Mouse (Mus musculus) intestine, embryonic 16.5 days (tissue): Measurements from ENCODE around the gene Arl15. TPM values are rescaled to one million over a fixed set of nuclear protein-coding genes. Genes with fewer than 3 reads are reported as not detected.

Experiments
- ATAC-seq: fragments of 200-750 bp; cut with Nextera tagmentation; 2 replicates; pipeline ENCODE4 v1.8.0; 2017; ENCODE audit warnings: moderate TSS enrichment, moderate library complexity
- H3K27ac ChIP-seq: fragments of 300-500 bp; sonication (generic); 2 replicates; pipeline ENCODE4 v1.5.1; 2014; ENCODE audit warnings: mild to moderate bottlenecking, low read length
- H3K27me3 ChIP-seq: fragments of 300-500 bp; sonication (generic); replicated peaks from 2 replicates; pipeline ENCODE4 v1.6.1; 2014; ENCODE audit warnings: low read length, control low read depth, mixed read lengths; ENCODE audit not compliant: control insufficient read depth, insufficient read depth
- H3K36me3 ChIP-seq: fragments of 300-500 bp; sonication (generic); 2 replicates; pipeline ENCODE4 v1.6.1; 2014; ENCODE audit warnings: low read length, control low read depth; ENCODE audit not compliant: control insufficient read depth, insufficient read depth
- H3K4me1 ChIP-seq: fragments of 300-500 bp; sonication (generic); 2 replicates; pipeline ENCODE4 v1.6.1; 2014; ENCODE audit warnings: low read length, control low read depth, mixed read lengths; ENCODE audit not compliant: control insufficient read depth, insufficient read depth
- H3K4me2 ChIP-seq: fragments of 300-500 bp; sonication (generic); 2 replicates; pipeline ENCODE4 v1.6.1; 2014; ENCODE audit warnings: low read depth, low read length, control low read depth
- H3K4me3 ChIP-seq: fragments of 300-500 bp; sonication (generic); 2 replicates; pipeline ENCODE4 v1.5.1; 2014; ENCODE audit warnings: mild to moderate bottlenecking, low read length
- H3K9ac ChIP-seq: fragments of 300-500 bp; sonication (generic); 2 replicates; pipeline ENCODE4 v1.6.1; 2014; ENCODE audit warnings: low read depth, low read length
- H3K9me3 ChIP-seq: fragments of 300-500 bp; sonication (generic); 2 replicates; pipeline ENCODE4 v1.6.1; 2016; ENCODE audit warnings: low read length, control low read depth; ENCODE audit not compliant: control insufficient read depth
- WGBS: fragments of 180-500 bp; shearing (Covaris S2); extraction: QIAGEN DNeasy Blood & Tissue Kit; methylation state at CpG from one replicate; pipeline ENCODE4 v1.1.7; 2014; 5-methylcytosine and 5-hydroxymethylcytosine counted together
- polyA plus RNA-seq: library from polyadenylated mRNA; unstranded; fragments of >200 nt; fragmentation: Nextera tagmentation; extraction: Ambion mirVana; gene quantifications from 2 replicates; pipeline ENCODE4 v1.2.1, GENCODE M21; 2015

Gene Arl15
- polyA plus RNA-seq, 1 experiment from 2014 or later: 10.6 TPM

DNA sequence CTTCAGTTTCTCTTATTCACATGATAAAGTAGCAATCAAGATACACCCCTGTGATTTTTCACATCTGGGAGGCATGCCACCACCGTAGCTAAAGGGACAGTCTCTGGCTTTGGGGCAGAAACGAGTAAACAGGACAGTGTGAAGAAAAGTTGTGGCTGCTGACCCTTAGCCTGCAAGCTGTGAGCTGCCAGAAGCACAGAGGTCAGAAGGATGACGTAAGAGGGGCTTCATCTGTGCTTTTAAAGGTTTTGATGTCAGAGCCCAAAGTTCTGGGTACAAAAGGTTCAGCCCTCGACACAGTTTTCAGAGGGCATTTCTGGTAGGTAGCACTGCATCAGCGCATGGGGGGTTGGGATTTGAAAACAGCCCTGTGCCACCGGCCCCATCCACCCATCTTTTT is 266.0 kb downstream of the Arl15 start:
- Histone ChIP-seq H3K36me3 (no peaks in the 10 kb centered on the region), H3K27ac (no peak overlapping the region), H3K27me3 (no peaks in the 10 kb centered on the region), H3K4me2 (no peak overlapping the region), H3K4me1 (no peaks in the 10 kb centered on the region), H3K9ac (no peak overlapping the region), H3K4me3 (no peak overlapping the region), H3K9me3 (no peaks in the 10 kb centered on the region)
- 73% methylated on average over 6 of the region's 6 CpGs for WGBS
- ATAC-seq: no peak

DNA sequence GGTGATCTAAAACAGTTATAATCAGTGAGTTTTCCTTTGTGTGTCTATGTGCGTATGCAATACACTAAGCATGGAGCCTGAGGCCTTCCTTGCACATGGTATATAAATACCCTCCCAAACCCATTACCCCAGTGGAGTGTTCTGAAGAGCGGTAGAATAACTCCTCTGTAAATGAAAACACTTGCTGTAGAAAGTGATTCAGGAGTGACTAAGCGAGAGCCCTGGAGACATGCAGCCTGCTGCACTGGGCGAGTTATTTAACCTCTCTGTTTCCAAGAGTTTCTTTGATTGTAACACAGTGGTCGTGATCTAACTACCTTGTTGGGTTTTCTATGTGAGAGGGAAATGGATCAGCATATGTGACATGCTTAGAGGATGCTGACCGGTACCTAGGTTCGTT is 266.9 kb downstream of the Arl15 start:
- H3K4me2 ChIP-seq: no peak overlapping the region
- ATAC-seq: no peak
- no peak overlapping the region for H3K4me3 ChIP-seq
- no peak overlapping the region for H3K27ac ChIP-seq
- no peak overlapping the region for H3K9ac ChIP-seq
- no peaks in the 10 kb centered on the region for H3K4me1 ChIP-seq
- no peaks in the 10 kb centered on the region for H3K27me3 ChIP-seq
- H3K9me3 ChIP-seq: no peaks in the 10 kb centered on the region
- no peaks in the 10 kb centered on the region for H3K36me3 ChIP-seq
- WGBS: 92% methylated on average over 7 of the region's 7 CpGs

DNA sequence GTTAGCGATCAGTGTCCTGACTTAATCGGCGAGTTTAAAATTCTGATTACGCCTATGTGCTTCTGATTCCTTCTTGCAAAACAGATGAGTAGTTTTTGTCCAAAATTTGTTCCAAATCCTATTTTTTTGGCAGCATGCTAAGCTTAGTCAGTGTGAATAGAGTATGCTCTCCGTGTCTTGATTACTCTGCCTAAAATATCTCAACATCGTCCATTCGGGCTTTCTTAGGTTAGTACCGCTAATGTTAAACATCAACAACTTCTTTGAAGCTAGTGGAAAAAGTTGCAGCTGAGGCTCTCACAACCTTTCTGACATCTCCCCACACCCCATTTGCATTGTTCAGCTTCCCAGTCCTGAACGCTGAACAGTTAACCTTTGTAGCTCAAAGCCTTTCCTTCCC is 269.8 kb downstream of the Arl15 start:
- no peak overlapping the region for H3K27ac ChIP-seq
- H3K4me2 ChIP-seq: no peak overlapping the region
- no peaks in the 10 kb centered on the region for H3K4me1 ChIP-seq
- no peaks in the 10 kb centered on the region for H3K9me3 ChIP-seq
- no peak overlapping the region for H3K9ac ChIP-seq
- no peaks in the 10 kb centered on the region for H3K27me3 ChIP-seq
- 91% methylated on average over 9 of the region's 9 CpGs for WGBS
- H3K36me3 ChIP-seq: no peaks in the 10 kb centered on the region
- no peak for ATAC-seq
- H3K4me3 ChIP-seq: no peak overlapping the region

DNA sequence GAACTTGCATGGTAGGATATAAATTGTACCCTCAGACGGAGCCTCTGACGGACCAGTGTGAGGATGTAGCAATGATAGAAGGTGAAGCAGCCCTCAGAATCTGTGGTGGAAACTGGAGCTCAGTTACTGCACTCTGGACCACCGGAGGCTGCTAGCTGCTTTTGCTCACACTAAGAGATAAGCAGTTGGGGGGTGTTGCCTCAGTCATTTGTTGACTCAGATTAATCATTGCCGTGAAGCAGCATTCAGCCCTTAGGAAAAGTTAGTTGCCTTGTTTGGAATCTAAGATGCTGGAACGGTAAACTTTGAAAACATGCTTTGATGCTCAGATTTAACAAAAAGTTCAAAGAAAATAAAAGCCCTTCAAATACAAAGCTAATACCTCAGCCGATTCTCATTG is 270.7 kb downstream of the Arl15 start:
- no peaks in the 10 kb centered on the region for H3K36me3 ChIP-seq
- no peaks in the 10 kb centered on the region for H3K4me1 ChIP-seq
- WGBS: 45% methylated on average over 6 of the region's 6 CpGs
- no peak overlapping the region for H3K27ac ChIP-seq
- H3K27me3 ChIP-seq: no peaks in the 10 kb centered on the region
- H3K9me3 ChIP-seq: no peaks in the 10 kb centered on the region
- ATAC-seq: 0 out of 2 replicates have a peak, but pooled peaks have one; percentile 50
- no peak overlapping the region for H3K9ac ChIP-seq
- H3K4me2 ChIP-seq: no peak overlapping the region
- H3K4me3 ChIP-seq: no peak overlapping the region

DNA sequence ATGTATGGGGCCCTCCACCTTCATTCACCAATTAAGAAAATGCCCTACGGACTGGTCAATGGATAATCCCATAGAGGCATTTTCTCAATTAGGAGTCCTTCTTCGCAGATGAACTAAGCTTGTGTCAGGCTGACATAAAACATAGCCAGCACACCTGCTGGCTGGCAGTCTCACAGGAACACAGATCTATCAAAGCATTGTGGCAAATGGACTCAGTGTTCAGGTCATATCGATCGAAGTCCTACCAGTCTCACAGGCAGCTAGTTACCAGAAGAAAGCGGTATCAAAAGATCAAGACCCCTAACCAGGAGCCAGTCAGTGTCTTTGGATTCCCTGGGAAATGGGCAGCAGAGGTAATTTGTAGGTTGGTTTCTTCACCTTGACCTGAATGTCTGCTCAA is 274.1 kb downstream of the Arl15 start:
- H3K9me3 ChIP-seq: no peaks in the 10 kb centered on the region
- H3K9ac ChIP-seq: no peak overlapping the region
- no peaks in the 10 kb centered on the region for H3K27me3 ChIP-seq
- ATAC-seq: no peak
- H3K4me2 ChIP-seq: no peak overlapping the region
- no peak overlapping the region for H3K27ac ChIP-seq
- no peaks in the 10 kb centered on the region for H3K4me1 ChIP-seq
- H3K4me3 ChIP-seq: no peak overlapping the region
- no peaks in the 10 kb centered on the region for H3K36me3 ChIP-seq
- 87% methylated on average over 5 of the region's 5 CpGs for WGBS

DNA sequence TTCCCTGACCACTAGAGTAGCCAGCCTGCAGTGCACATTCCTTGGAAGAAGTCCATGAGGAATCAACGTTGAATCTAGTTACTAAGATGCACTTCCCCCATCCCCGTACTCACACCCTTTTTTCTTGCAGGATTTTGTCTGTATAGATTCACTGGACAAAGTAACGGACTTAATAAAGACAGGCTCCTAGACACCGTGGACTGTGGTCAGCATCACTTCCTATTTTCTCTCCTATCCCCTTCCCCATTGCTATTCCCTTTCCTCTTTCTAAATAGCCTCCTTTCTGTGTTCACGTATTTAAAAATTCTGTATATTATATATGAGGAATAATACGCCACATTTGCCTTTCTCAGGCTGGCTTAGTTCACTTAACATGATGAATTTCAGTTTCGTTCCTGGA is 277.1 kb downstream of the Arl15 start:
- Histone ChIP-seq H3K9ac (no peak overlapping the region), H3K36me3 (no peaks in the 10 kb centered on the region), H3K4me1 (no peaks in the 10 kb centered on the region), H3K9me3 (no peaks in the 10 kb centered on the region), H3K27ac (no peak overlapping the region), H3K4me2 (no peak overlapping the region), H3K4me3 (no peak overlapping the region), H3K27me3 (no peaks in the 10 kb centered on the region)
- 92% methylated on average over 7 of the region's 7 CpGs for WGBS
- no peak for ATAC-seq

DNA sequence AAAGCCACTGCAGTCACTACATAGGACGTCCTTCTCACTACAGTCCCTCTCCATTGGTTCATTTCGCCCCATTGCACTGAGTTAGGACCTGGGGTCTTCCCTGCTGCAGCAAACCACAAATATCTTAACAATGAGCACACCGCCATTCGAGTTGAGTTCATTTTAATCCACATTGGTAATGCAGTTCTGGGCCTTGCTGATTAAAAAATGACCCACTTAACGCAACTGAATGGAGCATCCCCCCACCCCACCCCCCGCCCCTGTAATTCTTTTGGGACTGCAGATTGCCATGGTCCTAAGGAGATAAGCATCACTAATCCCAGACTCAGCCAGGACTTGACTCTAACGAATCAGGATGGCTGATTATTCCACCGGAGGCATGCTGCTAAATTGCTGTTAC is 280.2 kb downstream of the Arl15 start:
- no peaks in the 10 kb centered on the region for H3K4me1 ChIP-seq
- H3K4me2 ChIP-seq: no peak overlapping the region
- no peak overlapping the region for H3K27ac ChIP-seq
- 66% methylated on average over 8 of the region's 8 CpGs for WGBS
- H3K9me3 ChIP-seq: no peaks in the 10 kb centered on the region
- no peaks in the 10 kb centered on the region for H3K27me3 ChIP-seq
- H3K9ac ChIP-seq: no peak overlapping the region
- no peaks in the 10 kb centered on the region for H3K36me3 ChIP-seq
- H3K4me3 ChIP-seq: no peak overlapping the region
- no peak for ATAC-seq

DNA sequence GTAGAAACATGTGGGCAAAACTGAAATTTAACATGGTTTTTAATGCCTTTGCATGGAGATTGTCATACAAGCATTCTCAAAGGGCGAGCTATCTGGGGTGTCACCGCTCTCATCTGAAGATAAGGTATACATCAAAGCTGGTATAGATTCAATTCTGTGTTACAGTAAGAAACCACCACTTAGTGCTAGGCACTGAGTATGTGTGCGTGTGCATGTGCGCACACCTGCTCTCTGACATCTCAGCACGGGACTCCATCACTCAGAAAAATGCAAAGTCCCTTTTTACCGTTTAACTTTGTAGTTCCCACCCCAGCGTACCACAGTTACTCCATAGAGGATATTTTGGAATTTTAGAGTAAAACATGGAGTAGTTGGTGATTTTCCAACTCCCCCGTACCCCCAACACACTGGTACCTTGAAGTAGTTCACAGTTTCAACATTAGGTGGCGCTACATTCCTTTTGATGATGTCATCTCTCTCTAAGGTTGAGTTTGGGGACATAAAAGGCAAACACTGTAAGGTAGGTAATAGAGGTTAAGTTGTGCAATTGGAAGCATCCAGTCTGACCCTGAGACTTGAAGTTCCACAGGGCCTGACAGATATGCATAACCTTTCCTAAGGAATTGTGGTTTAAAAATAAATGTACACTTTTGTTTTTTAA is 281.5 kb downstream of the Arl15 start:
- no peaks in the 10 kb centered on the region for H3K27me3 ChIP-seq
- no peak overlapping the region for H3K27ac ChIP-seq
- no peak overlapping the region for H3K4me2 ChIP-seq
- H3K4me1 ChIP-seq: no peaks in the 10 kb centered on the region
- H3K9ac ChIP-seq: no peak overlapping the region
- no peak overlapping the region for H3K4me3 ChIP-seq
- 69% methylated on average over 9 of the region's 9 CpGs for WGBS
- no peaks in the 10 kb centered on the region for H3K9me3 ChIP-seq
- H3K36me3 ChIP-seq: no peaks in the 10 kb centered on the region
- ATAC-seq: no peak

DNA sequence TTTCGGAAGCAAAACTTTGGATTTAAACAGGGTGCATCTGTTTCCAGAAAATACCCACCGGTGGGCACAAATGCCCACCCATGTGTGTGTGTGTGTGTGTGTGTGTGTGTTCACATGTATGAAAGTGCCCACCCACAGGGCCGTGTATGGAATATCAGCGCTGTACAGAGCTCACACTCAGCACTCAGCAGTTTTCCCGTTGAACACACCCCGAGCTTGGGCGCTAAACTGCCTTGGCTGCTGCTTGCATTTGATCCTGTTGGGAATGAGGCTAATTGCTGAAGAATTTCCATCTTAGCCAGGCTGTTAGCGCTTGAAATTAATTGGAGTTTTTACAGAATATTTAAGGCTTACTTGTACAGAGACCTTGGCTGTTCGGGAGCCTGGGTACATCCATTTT is 282.9 kb downstream of the Arl15 start:
- no peaks in the 10 kb centered on the region for H3K27me3 ChIP-seq
- no peaks in the 10 kb centered on the region for H3K36me3 ChIP-seq
- H3K9ac ChIP-seq: no peak overlapping the region
- H3K4me3 ChIP-seq: no peak overlapping the region
- H3K4me1 ChIP-seq: no peaks in the 10 kb centered on the region
- ATAC-seq: no peak
- H3K4me2 ChIP-seq: no peak overlapping the region
- no peaks in the 10 kb centered on the region for H3K9me3 ChIP-seq
- WGBS: 90% methylated on average over 9 of the region's 9 CpGs
- no peak overlapping the region for H3K27ac ChIP-seq

DNA sequence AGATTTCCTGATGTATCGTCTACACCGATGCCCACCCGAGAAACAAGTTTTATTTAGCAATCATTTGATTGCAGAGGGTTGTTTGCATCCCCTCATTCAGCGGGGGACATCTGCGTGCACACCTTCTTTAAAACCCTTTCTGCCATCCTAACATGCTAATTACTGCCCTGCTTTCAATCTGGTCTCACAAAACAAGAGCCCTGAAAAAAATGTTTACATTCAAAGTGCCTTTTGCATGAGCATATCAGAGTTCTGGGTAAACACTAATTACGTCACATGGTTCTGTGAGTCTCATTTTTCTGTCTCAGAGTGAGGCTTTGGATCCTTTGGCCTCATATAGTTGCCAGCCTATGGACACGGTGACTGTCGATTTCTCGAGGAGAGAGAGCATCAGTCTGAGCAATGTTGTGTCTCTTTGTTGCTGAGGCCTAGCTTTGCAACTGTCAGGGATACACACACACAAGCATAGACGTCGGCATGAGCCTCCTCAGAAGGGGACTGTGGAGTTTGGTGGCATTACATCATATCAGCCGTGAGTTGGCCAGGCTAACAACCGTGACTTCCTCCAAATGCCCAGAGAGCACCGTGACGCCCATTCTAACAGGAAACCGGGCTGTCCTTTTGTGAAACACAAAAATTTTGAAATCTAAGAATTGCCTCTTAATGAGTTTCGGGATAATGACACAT is 283.4 kb downstream of the Arl15 start:
- H3K4me1 ChIP-seq: no peaks in the 10 kb centered on the region
- no peak overlapping the region for H3K4me2 ChIP-seq
- no peaks in the 10 kb centered on the region for H3K9me3 ChIP-seq
- WGBS: 68% methylated on average over 17 of the region's 17 CpGs
- no peak overlapping the region for H3K9ac ChIP-seq
- no peak overlapping the region for H3K27ac ChIP-seq
- ATAC-seq: no peak
- H3K27me3 ChIP-seq: no peaks in the 10 kb centered on the region
- no peak overlapping the region for H3K4me3 ChIP-seq
- H3K36me3 ChIP-seq: no peaks in the 10 kb centered on the region
